Mouse (Mus musculus) kidney, embryonic 14.5 days (tissue): ENCODE measurements at regions not wholly inside any gene's neighbourhood (a gene's known extent, or its start where the extent isn't known, plus 50 kb on each side); places are given as distances from the start of the nearest gene placed in this dataset.
A peak's percentile ranks its signal among the peaks of the same experiment; 100 is the strongest.

ENCODE experiments used
- ATAC-seq: fragments of 200-750 bp; cut with Nextera tagmentation; 2 replicates; pipeline ENCODE4 v1.8.0; 2017; ENCODE audit warnings: moderate number of reproducible peaks, mild to moderate bottlenecking, moderate TSS enrichment, moderate library complexity; ENCODE audit not compliant: low FRiP score, low TSS enrichment
- H3K27ac ChIP-seq: fragments of 300-500 bp; sonication (generic); 2 replicates; pipeline ENCODE4 v1.5.1; 2014; ENCODE audit warnings: low read depth, mild to moderate bottlenecking, low read length, moderate library complexity, mixed read lengths
- H3K27me3 ChIP-seq: fragments of 300-500 bp; sonication (generic); 2 replicates; pipeline ENCODE4 v1.6.1; 2014; ENCODE audit warnings: mild to moderate bottlenecking, low read length; ENCODE audit not compliant: control insufficient read depth, insufficient read depth
- H3K36me3 ChIP-seq: fragments of 300-500 bp; sonication (generic); 2 replicates; pipeline ENCODE4 v1.6.1; 2014; ENCODE audit warnings: low read length, mixed read lengths; ENCODE audit not compliant: control insufficient read depth, insufficient read depth
- H3K4me1 ChIP-seq: fragments of 300-500 bp; sonication (generic); 2 replicates; pipeline ENCODE4 v1.6.1; 2014; ENCODE audit warnings: low read length, mixed read lengths; ENCODE audit not compliant: control insufficient read depth, insufficient read depth
- H3K4me2 ChIP-seq: fragments of 300-500 bp; sonication (generic); replicated peaks from 2 replicates; pipeline ENCODE4 v1.6.1; 2014; ENCODE audit warnings: low read depth, mild to moderate bottlenecking, low read length
- H3K4me3 ChIP-seq: fragments of 300-500 bp; sonication (generic); 2 replicates; pipeline ENCODE4 v1.5.1; 2014; ENCODE audit warnings: mild to moderate bottlenecking, low read length
- H3K9ac ChIP-seq: fragments of 300-500 bp; sonication (generic); 2 replicates; pipeline ENCODE4 v1.6.1; 2014; ENCODE audit warnings: low read depth, mild to moderate bottlenecking, low read length, moderate library complexity
- H3K9me3 ChIP-seq: fragments of 300-500 bp; sonication (generic); 2 replicates; pipeline ENCODE4 v1.6.1; 2016; ENCODE audit warnings: low read length; ENCODE audit not compliant: control insufficient read depth
- WGBS: fragments of 180-500 bp; shearing (Covaris S2); extraction: QIAGEN DNeasy Blood & Tissue Kit; methylation state at CpG from one replicate; pipeline ENCODE4 v1.1.7; 2014; 5-methylcytosine and 5-hydroxymethylcytosine counted together

GRCm38 (mm10) chr1:61301041-61302030 lies 323.6 kb downstream of the Icos start:
- H3K9me3 ChIP-seq: no peaks in the 10 kb centered on the region
- no peak overlapping the region for H3K4me3 ChIP-seq
- ATAC-seq: no peak
- WGBS: 20% methylated on average over 24 of the region's 24 CpGs
- no peak overlapping the region for H3K27ac ChIP-seq
- H3K9ac ChIP-seq: no peak overlapping the region
- no peaks in the 10 kb centered on the region for H3K36me3 ChIP-seq
- peak overlapping the region; percentile 19; the same call in 1 of the 2 replicates for H3K4me2 ChIP-seq
- H3K4me1 ChIP-seq: 0 out of 2 replicates have a peak, but pooled peaks cover 5% of the 10 kb centered on the region
- H3K27me3 ChIP-seq: no peaks in the 10 kb centered on the region

GRCm38 (mm10) chr1:61302570-61303071 lies 324.9 kb downstream of the Icos start:
- no peaks in the 10 kb centered on the region for H3K36me3 ChIP-seq
- no peak overlapping the region for H3K4me2 ChIP-seq
- ATAC-seq: no peak
- no peak overlapping the region for H3K9ac ChIP-seq
- no peak overlapping the region for H3K27ac ChIP-seq
- 0 out of 2 replicates have a peak, but pooled peaks cover 5% of the 10 kb centered on the region for H3K4me1 ChIP-seq
- H3K4me3 ChIP-seq: no peak overlapping the region
- H3K27me3 ChIP-seq: no peaks in the 10 kb centered on the region
- WGBS: 74% methylated on average over 8 of the region's 8 CpGs
- H3K9me3 ChIP-seq: no peaks in the 10 kb centered on the region

GRCm38 (mm10) chr1:61306296-61306695 lies 328.6 kb downstream of the Icos start:
- Histone ChIP-seq H3K9me3 (no peaks in the 10 kb centered on the region), H3K9ac (no peak overlapping the region), H3K27me3 (no peaks in the 10 kb centered on the region), H3K4me2 (no peak overlapping the region), H3K4me3 (no peak overlapping the region), H3K27ac (no peak overlapping the region), H3K36me3 (no peaks in the 10 kb centered on the region), H3K4me1 (0 out of 2 replicates have a peak, but pooled peaks cover 2% of the 10 kb centered on the region)
- 50% methylated on average over 8 of the region's 8 CpGs for WGBS
- ATAC-seq: peak; percentile 60; the same call in 1 of the 2 replicates

GRCm38 (mm10) chr1:61309563-61309962 lies 329.1 kb upstream of the Pard3b start:
- ATAC-seq: no peak
- WGBS: 71% methylated on average over 1 of the region's 1 CpGs
- Histone ChIP-seq H3K9me3 (no peaks in the 10 kb centered on the region), H3K27me3 (no peaks in the 10 kb centered on the region), H3K4me3 (no peak overlapping the region), H3K4me2 (no peak overlapping the region), H3K9ac (no peak overlapping the region), H3K36me3 (no peaks in the 10 kb centered on the region), H3K27ac (no peak overlapping the region), H3K4me1 (no peaks in the 10 kb centered on the region)

- Histone ChIP-seq H3K4me2 (no peak overlapping the region), H3K4me1 (no peaks in the 10 kb centered on the region), H3K9ac (no peak overlapping the region), H3K27me3 (no peaks in the 10 kb centered on the region), H3K4me3 (no peak overlapping the region), H3K9me3 (no peaks in the 10 kb centered on the region), H3K27ac (no peak overlapping the region), H3K36me3 (no peaks in the 10 kb centered on the region)
- ATAC-seq: no peak
- WGBS: 90% methylated on average over 3 of the region's 3 CpGs
Observed at GRCm38 (mm10) chr1:61310063-61310760, 328.4 kb upstream of the Pard3b start.

- no peak overlapping the region for H3K9ac ChIP-seq
- no peak overlapping the region for H3K4me3 ChIP-seq
- WGBS: 52% methylated on average over 2 of the region's 2 CpGs
- no peak overlapping the region for H3K27ac ChIP-seq
- no peaks in the 10 kb centered on the region for H3K36me3 ChIP-seq
- H3K27me3 ChIP-seq: no peaks in the 10 kb centered on the region
- H3K9me3 ChIP-seq: no peaks in the 10 kb centered on the region
- no peaks in the 10 kb centered on the region for H3K4me1 ChIP-seq
- H3K4me2 ChIP-seq: no peak overlapping the region
- no peak for ATAC-seq
Observed at GRCm38 (mm10) chr1:61310761-61311090, 327.9 kb upstream of the Pard3b start.

GRCm38 (mm10) chr1:61313196-61313595 lies 325.4 kb upstream of the Pard3b start:
- Histone ChIP-seq H3K36me3 (no peaks in the 10 kb centered on the region), H3K27me3 (no peaks in the 10 kb centered on the region), H3K4me1 (no peaks in the 10 kb centered on the region), H3K9me3 (no peaks in the 10 kb centered on the region), H3K4me2 (no peak overlapping the region), H3K9ac (no peak overlapping the region), H3K4me3 (no peak overlapping the region), H3K27ac (no peak overlapping the region)
- WGBS: 86% methylated on average over 4 of the region's 4 CpGs
- ATAC-seq: no peak

- WGBS: 91% methylated on average over 4 of the region's 4 CpGs
Observed at GRCm38 (mm10) chr1:61316261-61316660, 322.4 kb upstream of the Pard3b start.

GRCm38 (mm10) chr1:61316736-61317135 lies 321.9 kb upstream of the Pard3b start:
- no peak overlapping the region for H3K9ac ChIP-seq
- no peaks in the 10 kb centered on the region for H3K36me3 ChIP-seq
- no peaks in the 10 kb centered on the region for H3K27me3 ChIP-seq
- H3K4me1 ChIP-seq: no peaks in the 10 kb centered on the region
- no peak overlapping the region for H3K4me3 ChIP-seq
- no peak overlapping the region for H3K27ac ChIP-seq
- no peak for ATAC-seq
- 82% methylated on average over 2 of the region's 2 CpGs for WGBS
- H3K9me3 ChIP-seq: no peaks in the 10 kb centered on the region
- no peak overlapping the region for H3K4me2 ChIP-seq

More at GRCm38 (mm10) chr1:61316261-61316660, 322.4 kb upstream of the Pard3b start:
- H3K4me2 ChIP-seq: no peak overlapping the region
- no peak overlapping the region for H3K4me3 ChIP-seq
- no peak for ATAC-seq
- no peaks in the 10 kb centered on the region for H3K9me3 ChIP-seq
- no peak overlapping the region for H3K27ac ChIP-seq
- H3K4me1 ChIP-seq: no peaks in the 10 kb centered on the region
- H3K27me3 ChIP-seq: no peaks in the 10 kb centered on the region
- no peak overlapping the region for H3K9ac ChIP-seq
- H3K36me3 ChIP-seq: no peaks in the 10 kb centered on the region
